Mouse (Mus musculus) testis, adult 2 months (tissue): ENCODE measurements around the gene Cdc42bpg. TPM values are rescaled to one million over a fixed set of nuclear protein-coding genes. Genes with fewer than 3 reads are reported as not detected.
A peak's percentile ranks its signal among the peaks of the same experiment; 100 is the strongest.

Experiments
- H3K27ac ChIP-seq: fragments of 200-500 bp; 2 replicates; pipeline ENCODE4 v1.5.1; 2012; ENCODE audit warnings: low read depth, low read length; ENCODE audit not compliant: control insufficient read depth, insufficient read depth
- H3K27me3 ChIP-seq: fragments of 200-500 bp; 2 replicates; pipeline ENCODE4 v1.6.1; 2012; ENCODE audit warnings: mild to moderate bottlenecking, low read length, moderate library complexity; ENCODE audit not compliant: control insufficient read depth, insufficient read depth
- H3K36me3 ChIP-seq: fragments of 200-500 bp; 2 replicates; pipeline ENCODE4 v1.6.1; 2012; ENCODE audit warnings: mild to moderate bottlenecking, low read length; ENCODE audit not compliant: control insufficient read depth, insufficient read depth
- H3K4me1 ChIP-seq: fragments of 200-500 bp; 2 replicates; pipeline ENCODE4 v1.6.1; 2012; ENCODE audit warnings: low read length; ENCODE audit not compliant: control insufficient read depth, insufficient read depth
- H3K4me3 ChIP-seq: fragments of 200-500 bp; 2 replicates; pipeline ENCODE4 v1.5.1; 2012; ENCODE audit warnings: low read depth, mild to moderate bottlenecking, low read length, moderate library complexity, mixed read lengths; ENCODE audit not compliant: control insufficient read depth
- CTCF ChIP-seq: fragments of 200-500 bp; IDR thresholded peaks from 2 replicates; pipeline ENCODE4 v1.5.1; 2012; ENCODE audit warnings: low read depth, mild to moderate bottlenecking, inconsistent platforms, low read length, moderate library complexity; ENCODE audit not compliant: control insufficient read depth, insufficient read depth, insufficient replicate concordance
- POLR2A ChIP-seq: fragments of 200-500 bp; IDR thresholded peaks from 2 replicates; pipeline ENCODE4 v1.6.1; 2012; ENCODE audit warnings: low read depth, mild to moderate bottlenecking, inconsistent platforms, low read length, moderate library complexity; ENCODE audit not compliant: control insufficient read depth
- polyA plus RNA-seq: library from polyadenylated mRNA; depleted of rRNA; stranded (reverse); fragments of >200 nt; gene quantifications from 2 replicates; pipeline ENCODE4 v1.2.3, GENCODE M21; 2012

Gene Cdc42bpg
- polyA plus RNA-seq, 1 experiment: 5.4 TPM

- H3K27ac ChIP-seq: peak within 1 kb of the TSS; percentile 87
- H3K27me3 ChIP-seq: no peaks in the 10 kb centered on the region
- H3K36me3 ChIP-seq: no peaks in the 10 kb centered on the region; the same call in none of the 2 replicates
- peak; percentile 76 for TF ChIP-seq CTCF
- peak; percentile 85 for TF ChIP-seq POLR2A
- H3K4me1 ChIP-seq: peaks cover 10% of the 10 kb centered on the region
- peak within 1 kb of the TSS; percentile 87 for H3K4me3 ChIP-seq
Observed at GRCm38 (mm10) chr19:6276426-6277421, 29.5 kb upstream of the Cdc42bpg start, which contains the start of gene Ehd1. Ehd1 (plus strand) TSS chr19:6276725.

- no peaks in the 10 kb centered on the region for H3K27me3 ChIP-seq
- peak overlapping the region; percentile 70 for H3K27ac ChIP-seq
- H3K36me3 ChIP-seq: no peaks in the 10 kb centered on the region; the same call in none of the 2 replicates
- TF ChIP-seq POLR2A (no peak), CTCF (no peak)
- H3K4me1 ChIP-seq: peaks cover 10% of the 10 kb centered on the region
- H3K4me3 ChIP-seq: peak overlapping the region; percentile 87
Observed at GRCm38 (mm10) chr19:6277661-6278438, 28.4 kb upstream of the Cdc42bpg start.

- Histone ChIP-seq H3K4me3 (peak overlapping the region; percentile 87), H3K36me3 (no peaks in the 10 kb centered on the region; the same call in none of the 2 replicates), H3K4me1 (peaks cover 10% of the 10 kb centered on the region), H3K27me3 (no peaks in the 10 kb centered on the region), H3K27ac (peak overlapping the region; percentile 70)
- no peak for TF ChIP-seq POLR2A
- TF ChIP-seq CTCF: no peak
Observed at GRCm38 (mm10) chr19:6278439-6279073, 27.7 kb upstream of the Cdc42bpg start.

- Histone ChIP-seq H3K4me1 (peaks cover 7% of the 10 kb centered on the region), H3K27ac (no peak overlapping the region), H3K36me3 (peaks cover 1% of the 10 kb centered on the region), H3K27me3 (no peaks in the 10 kb centered on the region), H3K4me3 (peak overlapping the region; percentile 87)
- TF ChIP-seq POLR2A: no peak
- TF ChIP-seq CTCF: no peak
Observed at GRCm38 (mm10) chr19:6279481-6280144, 26.6 kb upstream of the Cdc42bpg start.

- Histone ChIP-seq H3K36me3 (peaks cover 1% of the 10 kb centered on the region), H3K4me3 (no peak overlapping the region), H3K27ac (no peak overlapping the region), H3K4me1 (peaks cover 9% of the 10 kb centered on the region), H3K27me3 (no peaks in the 10 kb centered on the region)
- TF ChIP-seq CTCF (no peak), POLR2A (no peak)
Observed at GRCm38 (mm10) chr19:6280554-6280953, 25.7 kb upstream of the Cdc42bpg start.

GRCm38 (mm10) chr19:6281122-6282020 lies 24.9 kb upstream of the Cdc42bpg start:
- Histone ChIP-seq H3K36me3 (peaks cover 1% of the 10 kb centered on the region), H3K27ac (no peak overlapping the region), H3K4me1 (peaks cover 10% of the 10 kb centered on the region), H3K27me3 (no peaks in the 10 kb centered on the region), H3K4me3 (no peak overlapping the region)
- TF ChIP-seq POLR2A: no peak
- TF ChIP-seq CTCF: no peak
